Mouse (Mus musculus): Measurements from ENCODE around the gene Ptpn6. TPM values are rescaled to one million over a fixed set of nuclear protein-coding genes. Genes with fewer than 3 reads are reported as not detected.

Ptpn6 gene
- polyA plus RNA-seq, 1 experiment from 2014 or later, result 7.9 TPM

- no peaks in the 10 kb centered on the region for H3K9me3 ChIP-seq (ENCODE audit: control insufficient read depth, low read length)
- WGBS, result 66% methylated on average over 7 of the region's 7 CpGs
- no peak for ATAC-seq (ENCODE audit: low FRiP score)
- no peak for DNase-seq (ENCODE audit: low spot score)
- H3K4me2 ChIP-seq (replicated peaks; ENCODE audit: low read depth, low read length), result peak overlapping the region; percentile 51
- no peaks in the 10 kb centered on the region for H3K36me3 ChIP-seq (ENCODE audit: control insufficient read depth, insufficient read depth, low read length)
- no peak overlapping the region for H3K27ac ChIP-seq (ENCODE audit: low read depth, low read length)
- H3K4me1 ChIP-seq (replicated peaks; ENCODE audit: control insufficient read depth, insufficient read depth, low read length), result no peaks in the 10 kb centered on the region; the same call in 1 of the 2 replicates
- peaks cover 2% of the 10 kb centered on the region; the same call in 1 of the 2 replicates for H3K27me3 ChIP-seq (ENCODE audit: control insufficient read depth, insufficient read depth, low read length)
- H3K9ac ChIP-seq (ENCODE audit: low read depth, low read length), result no peak overlapping the region
- no peak overlapping the region; the same call in 1 of the 2 replicates for H3K4me3 ChIP-seq (ENCODE audit: low read depth, low read length)
These were observed 31.5 kb upstream of the Ptpn6 start for GRCm38 (mm10) chr6:124770013-124770412.

- Histone ChIP-seq H3K27ac (ENCODE audit: low read depth, low read length) (no peak within 1 kb of the TSS), H3K9ac (ENCODE audit: low read depth, low read length) (peak within 1 kb of the TSS; percentile 46), H3K27me3 (ENCODE audit: control insufficient read depth, insufficient read depth, low read length) (peaks cover 2% of the 10 kb centered on the region; the same call in 1 of the 2 replicates), H3K4me3 (ENCODE audit: low read depth, low read length) (peak within 1 kb of the TSS; percentile 35), H3K9me3 (ENCODE audit: control insufficient read depth, low read length) (no peaks in the 10 kb centered on the region), H3K36me3 (ENCODE audit: control insufficient read depth, insufficient read depth, low read length) (no peaks in the 10 kb centered on the region), H3K4me1 (replicated peaks; ENCODE audit: control insufficient read depth, insufficient read depth, low read length) (no peaks in the 10 kb centered on the region; the same call in 1 of the 2 replicates), H3K4me2 (replicated peaks; ENCODE audit: low read depth, low read length) (peak within 1 kb of the TSS; percentile 51)
- peak; percentile 81 for ATAC-seq (ENCODE audit: low FRiP score)
- DNase-seq (ENCODE audit: low spot score), result peak; percentile 68
- WGBS, result 1% methylated on average over 42 of the region's 54 CpGs
These were observed 30.7 kb upstream of the Ptpn6 start, which contains the start of gene Eno2 for GRCm38 (mm10) chr6:124769101-124769765. TSS of gene Eno2 (minus strand) at chr6:124769673.

DNA sequence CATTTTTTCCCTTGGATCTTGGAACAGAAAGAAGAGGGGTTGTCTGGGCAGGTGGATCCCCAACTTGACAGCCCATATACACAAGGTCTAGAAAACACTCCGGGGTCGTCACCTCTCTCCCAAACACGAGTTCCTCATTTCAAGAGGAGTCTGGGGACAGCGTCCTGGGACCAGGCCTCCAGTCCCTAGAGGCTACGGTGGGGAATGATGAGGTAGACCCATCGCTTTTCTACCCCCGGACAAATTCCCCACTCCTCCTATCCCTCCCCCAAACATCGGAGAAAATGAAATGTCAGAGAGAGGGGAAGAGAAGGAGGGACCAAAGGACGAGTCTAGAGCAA lies 30.2 kb upstream of the Ptpn6 start:
- Histone ChIP-seq H3K4me3 (ENCODE audit: low read depth, low read length) (peak overlapping the region; percentile 35), H3K27ac (ENCODE audit: low read depth, low read length) (no peak overlapping the region), H3K27me3 (ENCODE audit: control insufficient read depth, insufficient read depth, low read length) (peaks cover 2% of the 10 kb centered on the region; the same call in 1 of the 2 replicates), H3K4me1 (replicated peaks; ENCODE audit: control insufficient read depth, insufficient read depth, low read length) (no peaks in the 10 kb centered on the region; the same call in 1 of the 2 replicates), H3K9me3 (ENCODE audit: control insufficient read depth, low read length) (no peaks in the 10 kb centered on the region), H3K9ac (ENCODE audit: low read depth, low read length) (peak overlapping the region; percentile 46; the same call in 1 of the 2 replicates), H3K4me2 (replicated peaks; ENCODE audit: low read depth, low read length) (peak overlapping the region; percentile 51), H3K36me3 (ENCODE audit: control insufficient read depth, insufficient read depth, low read length) (no peaks in the 10 kb centered on the region)
- ATAC-seq (ENCODE audit: low FRiP score) (no peak; the same call in 1 of the 2 replicates), DNase-seq (ENCODE audit: low spot score) (no peak)
- WGBS, result 5% methylated on average over 9 of the region's 9 CpGs

GRCm38 (mm10) chr6:124767920-124768703 lies 29.6 kb upstream of the Ptpn6 start:
- Histone ChIP-seq H3K27ac (ENCODE audit: low read depth, low read length) (no peak overlapping the region), H3K4me3 (ENCODE audit: low read depth, low read length) (no peak overlapping the region), H3K4me2 (replicated peaks; ENCODE audit: low read depth, low read length) (peak overlapping the region; percentile 51; the same call in 1 of the 2 replicates), H3K9ac (ENCODE audit: low read depth, low read length) (no peak overlapping the region), H3K9me3 (ENCODE audit: control insufficient read depth, low read length) (no peaks in the 10 kb centered on the region), H3K27me3 (ENCODE audit: control insufficient read depth, insufficient read depth, low read length) (peaks cover 2% of the 10 kb centered on the region; the same call in 1 of the 2 replicates), H3K36me3 (ENCODE audit: control insufficient read depth, insufficient read depth, low read length) (no peaks in the 10 kb centered on the region), H3K4me1 (replicated peaks; ENCODE audit: control insufficient read depth, insufficient read depth, low read length) (no peaks in the 10 kb centered on the region; the same call in 1 of the 2 replicates)
- DNase-seq (ENCODE audit: low spot score) (no peak), ATAC-seq (ENCODE audit: low FRiP score) (peak; percentile 38)
- WGBS, result 22% methylated on average over 19 of the region's 19 CpGs

DNA sequence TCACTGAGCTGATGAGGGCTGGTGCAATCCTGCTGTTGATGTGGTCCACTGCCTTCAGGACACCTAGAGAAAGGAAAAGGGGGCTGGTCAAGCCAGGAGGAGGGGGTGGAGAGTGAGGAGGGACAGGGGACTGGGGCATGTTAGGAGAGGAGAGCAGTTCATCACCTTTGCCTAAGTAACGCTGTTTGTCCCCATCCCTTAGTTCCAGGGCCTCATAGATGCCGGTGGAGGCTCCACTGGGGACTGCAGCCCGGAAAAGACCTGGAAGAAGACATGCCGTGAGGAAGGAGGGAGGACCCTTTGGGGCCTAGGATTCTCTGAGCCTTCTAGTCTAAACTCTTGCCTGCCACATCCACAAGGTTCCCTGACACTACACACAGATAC lies 29.0 kb upstream of the Ptpn6 start:
- H3K9ac ChIP-seq (ENCODE audit: low read depth, low read length), result no peak overlapping the region
- no peak overlapping the region for H3K27ac ChIP-seq (ENCODE audit: low read depth, low read length)
- H3K4me2 ChIP-seq (replicated peaks; ENCODE audit: low read depth, low read length), result no peak overlapping the region
- WGBS, result 34% methylated on average over 4 of the region's 4 CpGs
- peaks cover 4% of the 10 kb centered on the region for H3K27me3 ChIP-seq (ENCODE audit: control insufficient read depth, insufficient read depth, low read length)
- no peaks in the 10 kb centered on the region for H3K36me3 ChIP-seq (ENCODE audit: control insufficient read depth, insufficient read depth, low read length)
- no peak for DNase-seq (ENCODE audit: low spot score)
- H3K4me1 ChIP-seq (replicated peaks; ENCODE audit: control insufficient read depth, insufficient read depth, low read length), result no peaks in the 10 kb centered on the region; the same call in 1 of the 2 replicates
- no peak overlapping the region for H3K4me3 ChIP-seq (ENCODE audit: low read depth, low read length)
- ATAC-seq (ENCODE audit: low FRiP score), result no peak
- no peaks in the 10 kb centered on the region for H3K9me3 ChIP-seq (ENCODE audit: control insufficient read depth, low read length)

DNA sequence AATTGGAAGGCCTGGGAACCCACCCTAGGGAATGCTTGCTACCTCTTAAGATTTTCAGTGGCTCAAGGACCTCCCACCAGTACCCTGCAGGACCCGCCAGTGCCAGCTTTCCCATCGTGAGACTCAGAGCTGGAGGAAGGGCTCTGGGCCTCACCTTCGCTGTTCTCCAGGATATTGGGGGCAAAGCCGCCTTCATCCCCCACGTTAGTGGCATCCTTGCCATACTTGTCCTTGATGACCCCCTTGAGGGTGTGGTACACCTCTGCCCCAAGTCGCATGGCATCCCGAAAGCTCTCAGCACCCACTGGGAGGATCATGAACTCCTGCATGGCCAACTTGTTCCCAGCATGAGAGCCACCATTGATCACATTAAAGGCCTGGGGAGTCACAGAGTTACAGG lies 27.4 kb upstream of the Ptpn6 start:
- Histone ChIP-seq H3K4me1 (replicated peaks; ENCODE audit: control insufficient read depth, insufficient read depth, low read length) (no peaks in the 10 kb centered on the region; the same call in 1 of the 2 replicates), H3K9me3 (ENCODE audit: control insufficient read depth, low read length) (no peaks in the 10 kb centered on the region), H3K36me3 (ENCODE audit: control insufficient read depth, insufficient read depth, low read length) (no peaks in the 10 kb centered on the region), H3K27ac (ENCODE audit: low read depth, low read length) (no peak overlapping the region), H3K4me3 (ENCODE audit: low read depth, low read length) (no peak overlapping the region), H3K4me2 (replicated peaks; ENCODE audit: low read depth, low read length) (no peak overlapping the region), H3K9ac (ENCODE audit: low read depth, low read length) (no peak overlapping the region), H3K27me3 (ENCODE audit: control insufficient read depth, insufficient read depth, low read length) (peaks cover 4% of the 10 kb centered on the region)
- ATAC-seq (ENCODE audit: low FRiP score), result no peak
- no peak for DNase-seq (ENCODE audit: low spot score)
- WGBS, result 81% methylated on average over 7 of the region's 7 CpGs

- Histone ChIP-seq H3K9me3 (ENCODE audit: control insufficient read depth, low read length) (no peaks in the 10 kb centered on the region), H3K27me3 (ENCODE audit: control insufficient read depth, insufficient read depth, low read length) (peaks cover 2% of the 10 kb centered on the region; the same call in 1 of the 2 replicates), H3K4me1 (replicated peaks; ENCODE audit: control insufficient read depth, insufficient read depth, low read length) (peaks cover 7% of the 10 kb centered on the region), H3K36me3 (ENCODE audit: control insufficient read depth, insufficient read depth, low read length) (no peaks in the 10 kb centered on the region), H3K4me3 (ENCODE audit: low read depth, low read length) (no peak overlapping the region), H3K27ac (ENCODE audit: low read depth, low read length) (no peak overlapping the region), H3K4me2 (replicated peaks; ENCODE audit: low read depth, low read length) (peak overlapping the region; percentile 9; the same call in 1 of the 2 replicates), H3K9ac (ENCODE audit: low read depth, low read length) (no peak overlapping the region)
- 2% methylated on average over 5 of the region's 5 CpGs for WGBS
- ATAC-seq (ENCODE audit: low FRiP score), result no peak
- DNase-seq (ENCODE audit: low spot score), result peak; percentile 84
These were observed 20.7 kb upstream of the Ptpn6 start for GRCm38 (mm10) chr6:124759259-124759658.

GRCm38 (mm10) chr6:124758849-124759232 lies 20.3 kb upstream of the Ptpn6 start:
- H3K4me3 ChIP-seq (ENCODE audit: low read depth, low read length), result no peak overlapping the region
- peaks cover 2% of the 10 kb centered on the region; the same call in 1 of the 2 replicates for H3K27me3 ChIP-seq (ENCODE audit: control insufficient read depth, insufficient read depth, low read length)
- 56% methylated on average over 2 of the region's 2 CpGs for WGBS
- peak overlapping the region; percentile 96; the same call in 1 of the 2 replicates for H3K27ac ChIP-seq (ENCODE audit: low read depth, low read length)
- ATAC-seq (ENCODE audit: low FRiP score) (no peak), DNase-seq (ENCODE audit: low spot score) (no peak)
- peak overlapping the region; percentile 9; the same call in 1 of the 2 replicates for H3K4me2 ChIP-seq (replicated peaks; ENCODE audit: low read depth, low read length)
- no peaks in the 10 kb centered on the region for H3K9me3 ChIP-seq (ENCODE audit: control insufficient read depth, low read length)
- H3K36me3 ChIP-seq (ENCODE audit: control insufficient read depth, insufficient read depth, low read length), result no peaks in the 10 kb centered on the region
- H3K9ac ChIP-seq (ENCODE audit: low read depth, low read length), result no peak overlapping the region
- H3K4me1 ChIP-seq (replicated peaks; ENCODE audit: control insufficient read depth, insufficient read depth, low read length), result peaks cover 7% of the 10 kb centered on the region

All from hindbrain, embryonic 11.5 days (tissue).